Mouse (Mus musculus) forebrain, embryonic 14.5 days (tissue): ENCODE measurements around the gene Slc22a18. TPM values are rescaled to one million over a fixed set of nuclear protein-coding genes. Genes with fewer than 3 reads are reported as not detected.

Experiments
- ATAC-seq: fragments of 200-750 bp; cut with Nextera tagmentation; 2 replicates; pipeline ENCODE4 v1.8.0; 2017; ENCODE audit warnings: mild to moderate bottlenecking, moderate library complexity
- DNase-seq: peaks from one replicate; pipeline ENCODE4 v3.0.0-alpha.2; 2015; ENCODE audit warnings: low spot score
- H3K27ac ChIP-seq: fragments of 300-500 bp; sonication (generic); 2 replicates; pipeline ENCODE4 v1.5.1; 2014; ENCODE audit warnings: low read depth, mild to moderate bottlenecking, control low read depth, low read length, moderate library complexity
- H3K27me3 ChIP-seq: fragments of 300-500 bp; sonication (generic); replicated peaks from 2 replicates; pipeline ENCODE4 v1.6.1; 2014; ENCODE audit warnings: low read length, control low read depth, mixed read lengths; ENCODE audit not compliant: control insufficient read depth, insufficient read depth
- H3K36me3 ChIP-seq: fragments of 300-500 bp; sonication (generic); 2 replicates; pipeline ENCODE4 v1.6.1; 2014; ENCODE audit warnings: low read length, control low read depth; ENCODE audit not compliant: control insufficient read depth, insufficient read depth
- H3K4me1 ChIP-seq: fragments of 300-500 bp; sonication (generic); 2 replicates; pipeline ENCODE4 v1.6.1; 2014; ENCODE audit warnings: antibody characterized with exemption, low read length, control low read depth; ENCODE audit not compliant: control insufficient read depth, insufficient read depth
- H3K4me2 ChIP-seq: fragments of 300-500 bp; sonication (generic); 2 replicates; pipeline ENCODE4 v1.6.1; 2014; ENCODE audit warnings: mild to moderate bottlenecking, control low read depth, low read length
- H3K4me3 ChIP-seq: fragments of 300-500 bp; sonication (generic); 2 replicates; pipeline ENCODE4 v1.5.1; 2014; ENCODE audit warnings: low read depth, low read length, control low read depth
- H3K9ac ChIP-seq: fragments of 300-500 bp; sonication (generic); 2 replicates; pipeline ENCODE4 v1.6.1; 2014; ENCODE audit warnings: mild to moderate bottlenecking, low read length, control low read depth, moderate library complexity
- H3K9me3 ChIP-seq: fragments of 300-500 bp; sonication (generic); replicated peaks from 2 replicates; pipeline ENCODE4 v1.6.1; 2016; ENCODE audit warnings: low read length, control low read depth, mixed read lengths; ENCODE audit not compliant: control insufficient read depth
- WGBS: fragments of 180-500 bp; shearing (Covaris S2); extraction: QIAGEN DNeasy Blood & Tissue Kit; methylation state at CpG from one replicate; pipeline ENCODE4 v1.1.7; 2014; 5-methylcytosine and 5-hydroxymethylcytosine counted together
- polyA plus RNA-seq: library from polyadenylated mRNA; unstranded; fragments of >200 nt; fragmentation: Nextera tagmentation; extraction: Ambion mirVana; gene quantifications from 2 replicates; pipeline ENCODE4 v1.2.1, GENCODE M21; 2014

The Slc22a18 gene
- polyA plus RNA-seq, 1 experiment from 2014 or later: 0.66 TPM

- no peak overlapping the region for H3K4me3 ChIP-seq
- H3K27me3 ChIP-seq: no peaks in the 10 kb centered on the region
- H3K4me2 ChIP-seq: no peak overlapping the region
- H3K9me3 ChIP-seq: no peaks in the 10 kb centered on the region
- no peak for DNase-seq
- 40% methylated on average over 10 of the region's 10 CpGs for WGBS
- H3K9ac ChIP-seq: no peak overlapping the region
- no peaks in the 10 kb centered on the region for H3K4me1 ChIP-seq
- ATAC-seq: no peak
- H3K27ac ChIP-seq: no peak overlapping the region
- no peaks in the 10 kb centered on the region for H3K36me3 ChIP-seq
These were observed 1.3 kb downstream of the Slc22a18 start for GRCm38 (mm10) chr7:143474811-143475210.

DNA sequence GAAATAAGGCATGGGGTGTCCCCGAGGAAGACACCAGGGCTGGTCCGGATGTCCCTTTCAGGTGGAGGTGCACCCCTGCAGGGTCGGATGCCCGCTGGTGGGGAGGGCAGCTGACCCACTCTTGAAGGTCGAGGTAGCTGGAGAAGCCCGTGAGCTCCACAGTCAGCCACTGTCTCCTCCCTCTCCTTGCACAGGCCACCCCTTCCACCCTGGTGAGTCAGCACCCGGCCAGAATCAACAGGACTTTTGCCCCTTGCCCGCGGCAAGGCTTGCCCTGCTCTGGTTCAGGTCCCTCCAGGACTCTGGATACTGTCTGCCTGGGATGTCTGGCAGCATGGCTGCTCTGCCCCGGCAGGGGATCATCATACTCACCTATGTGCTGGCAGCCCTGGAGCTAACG, 2.3 kb downstream of the Slc22a18 start:
- Histone ChIP-seq H3K4me1 (no peaks in the 10 kb centered on the region), H3K36me3 (no peaks in the 10 kb centered on the region), H3K4me2 (no peak overlapping the region), H3K27me3 (no peaks in the 10 kb centered on the region), H3K4me3 (no peak overlapping the region), H3K9me3 (no peaks in the 10 kb centered on the region), H3K27ac (no peak overlapping the region), H3K9ac (no peak overlapping the region)
- 85% methylated on average over 11 of the region's 11 CpGs for WGBS
- DNase-seq (no peak), ATAC-seq (no peak)

DNA sequence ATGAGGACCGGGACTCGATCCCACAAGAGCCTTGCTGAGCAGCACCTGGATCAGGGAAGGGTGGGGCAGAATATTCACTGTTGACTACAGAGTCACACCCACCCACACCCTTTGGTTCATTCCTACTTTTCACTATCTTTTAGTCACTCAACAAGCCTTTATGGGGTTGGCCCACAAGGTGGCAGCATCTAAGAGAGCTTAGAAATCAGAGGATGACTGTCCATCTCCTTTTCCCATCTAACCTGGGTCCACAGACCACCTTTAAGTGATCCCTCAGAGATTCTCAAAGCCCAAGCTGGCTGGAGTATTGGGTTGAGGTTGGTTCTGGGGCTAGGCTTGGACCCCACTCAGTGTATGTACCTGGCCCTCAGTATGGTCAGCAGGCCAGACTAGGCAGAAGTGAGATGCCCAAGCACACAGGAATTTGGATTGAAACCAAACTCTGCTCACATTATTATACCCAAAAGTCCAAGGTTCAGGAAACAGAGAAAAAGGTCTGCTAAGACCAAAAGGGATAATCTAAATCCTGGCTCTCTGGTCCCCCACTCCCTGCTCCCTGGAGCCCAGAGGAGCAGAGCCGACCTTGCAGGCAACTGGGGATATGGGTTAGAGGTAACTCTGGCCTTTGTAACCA, 3.3 kb downstream of the Slc22a18 start:
- no peak for ATAC-seq
- no peaks in the 10 kb centered on the region for H3K9me3 ChIP-seq
- no peak overlapping the region for H3K4me2 ChIP-seq
- 81% methylated on average over 3 of the region's 3 CpGs for WGBS
- no peak overlapping the region for H3K9ac ChIP-seq
- no peaks in the 10 kb centered on the region for H3K27me3 ChIP-seq
- no peak for DNase-seq
- no peaks in the 10 kb centered on the region for H3K36me3 ChIP-seq
- no peak overlapping the region for H3K4me3 ChIP-seq
- H3K27ac ChIP-seq: no peak overlapping the region
- H3K4me1 ChIP-seq: no peaks in the 10 kb centered on the region

DNA sequence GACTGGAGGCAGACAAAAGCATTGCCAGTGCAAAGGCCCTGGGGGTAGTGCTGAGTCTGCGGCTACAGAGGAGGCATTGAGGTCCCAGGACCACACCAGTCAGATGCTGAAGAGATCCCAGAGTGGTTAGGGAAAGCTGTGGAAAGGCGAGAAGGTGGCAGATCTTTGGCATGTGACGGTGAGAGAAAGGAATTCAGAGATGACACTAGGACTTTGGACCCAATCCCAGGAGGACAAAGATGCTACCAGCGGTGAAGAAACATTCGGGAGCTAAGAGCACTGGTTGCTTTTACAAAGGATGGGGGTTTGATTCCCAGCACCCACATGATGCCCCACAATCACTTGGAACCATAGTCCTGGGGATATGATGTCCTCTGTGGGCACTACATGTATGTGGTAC, 4.3 kb downstream of the Slc22a18 start:
- no peaks in the 10 kb centered on the region for H3K27me3 ChIP-seq
- no peak for ATAC-seq
- H3K4me2 ChIP-seq: no peak overlapping the region
- H3K9ac ChIP-seq: no peak overlapping the region
- no peak for DNase-seq
- H3K27ac ChIP-seq: no peak overlapping the region
- no peak overlapping the region for H3K4me3 ChIP-seq
- WGBS: 89% methylated on average over 5 of the region's 5 CpGs
- H3K4me1 ChIP-seq: no peaks in the 10 kb centered on the region
- H3K9me3 ChIP-seq: no peaks in the 10 kb centered on the region
- no peaks in the 10 kb centered on the region for H3K36me3 ChIP-seq

- Histone ChIP-seq H3K4me2 (no peak overlapping the region), H3K9ac (no peak overlapping the region), H3K9me3 (no peaks in the 10 kb centered on the region), H3K4me1 (no peaks in the 10 kb centered on the region), H3K4me3 (no peak overlapping the region), H3K27me3 (no peaks in the 10 kb centered on the region), H3K27ac (no peak overlapping the region), H3K36me3 (no peaks in the 10 kb centered on the region)
- ATAC-seq (no peak), DNase-seq (no peak)
- WGBS: 47% methylated on average over 13 of the region's 13 CpGs
These were observed 7.0 kb downstream of the Slc22a18 start for GRCm38 (mm10) chr7:143480498-143480897.

GRCm38 (mm10) chr7:143481806-143482387, 8.4 kb downstream of the Slc22a18 start:
- Histone ChIP-seq H3K27ac (no peak overlapping the region), H3K27me3 (no peaks in the 10 kb centered on the region), H3K9me3 (no peaks in the 10 kb centered on the region), H3K9ac (no peak overlapping the region), H3K4me2 (no peak overlapping the region), H3K4me3 (no peak overlapping the region), H3K4me1 (no peaks in the 10 kb centered on the region), H3K36me3 (no peaks in the 10 kb centered on the region)
- no peak for ATAC-seq
- DNase-seq: no peak
- WGBS: 49% methylated on average over 5 of the region's 5 CpGs

DNA sequence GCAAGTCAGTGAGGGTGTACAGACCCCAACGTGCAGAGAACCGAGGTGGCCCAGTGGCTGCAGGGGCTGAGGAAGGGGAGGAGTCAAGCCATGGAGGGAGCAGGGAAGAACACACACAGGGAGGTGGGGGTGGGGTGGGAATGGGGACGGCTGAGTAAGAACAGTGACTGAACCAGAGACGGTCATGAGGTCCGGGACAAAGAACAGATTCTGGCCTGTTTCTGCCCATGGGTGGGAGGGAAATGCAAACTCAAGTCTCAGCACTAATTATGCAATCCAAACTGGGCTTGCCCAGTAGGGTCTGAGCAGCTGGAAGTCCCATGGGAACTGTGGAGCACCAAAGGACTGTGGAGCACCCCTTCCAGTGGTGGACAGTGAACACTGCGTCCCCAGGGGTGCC, 9.0 kb downstream of the Slc22a18 start:
- H3K9me3 ChIP-seq: no peaks in the 10 kb centered on the region
- no peaks in the 10 kb centered on the region for H3K27me3 ChIP-seq
- H3K4me2 ChIP-seq: no peak overlapping the region
- H3K4me1 ChIP-seq: no peaks in the 10 kb centered on the region
- no peak overlapping the region for H3K27ac ChIP-seq
- H3K4me3 ChIP-seq: no peak overlapping the region
- no peak for ATAC-seq
- H3K9ac ChIP-seq: no peak overlapping the region
- no peaks in the 10 kb centered on the region for H3K36me3 ChIP-seq
- 8% methylated on average over 6 of the region's 6 CpGs for WGBS
- no peak for DNase-seq

- ATAC-seq: no peak
- Histone ChIP-seq H3K36me3 (no peaks in the 10 kb centered on the region), H3K4me3 (no peak overlapping the region), H3K27ac (no peak overlapping the region), H3K9me3 (no peaks in the 10 kb centered on the region), H3K27me3 (no peaks in the 10 kb centered on the region), H3K4me2 (no peak overlapping the region), H3K9ac (no peak overlapping the region), H3K4me1 (no peaks in the 10 kb centered on the region)
- WGBS: 86% methylated on average over 6 of the region's 6 CpGs
- DNase-seq: no peak
These were observed 16.2 kb downstream of the Slc22a18 start for GRCm38 (mm10) chr7:143489735-143490134.

DNA sequence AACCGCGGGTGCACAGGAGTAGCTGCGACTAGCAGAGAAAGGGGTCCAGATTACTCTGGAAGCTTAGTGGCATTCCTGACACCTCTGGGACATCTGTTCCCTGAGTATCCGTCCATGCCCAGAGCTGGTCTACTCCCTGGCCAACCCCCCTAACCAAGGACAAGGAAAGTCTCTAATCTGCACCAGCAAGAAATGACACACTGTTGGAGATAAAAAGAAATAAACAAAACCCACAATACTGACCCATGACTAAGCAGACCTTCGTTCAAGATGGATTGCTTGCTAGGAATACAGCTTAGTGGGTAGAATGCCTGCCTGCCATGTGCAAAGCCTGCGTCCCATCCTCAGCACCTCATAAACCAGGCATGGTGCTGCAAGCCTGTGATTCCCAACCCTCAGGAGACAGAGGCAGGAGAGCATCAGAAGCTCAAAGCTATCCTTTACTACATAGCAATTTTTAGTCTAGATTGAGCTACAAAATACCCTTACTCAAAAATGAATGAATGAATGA, 20.1 kb downstream of the Slc22a18 start:
- DNase-seq: no peak
- Histone ChIP-seq H3K27me3 (no peaks in the 10 kb centered on the region), H3K27ac (no peak overlapping the region), H3K4me1 (no peaks in the 10 kb centered on the region), H3K4me3 (no peak overlapping the region), H3K9ac (no peak overlapping the region), H3K36me3 (no peaks in the 10 kb centered on the region), H3K4me2 (no peak overlapping the region), H3K9me3 (no peaks in the 10 kb centered on the region)
- 89% methylated on average over 6 of the region's 6 CpGs for WGBS
- no peak for ATAC-seq
